ENCODE assay signal across 26 mouse cellular contexts in the genomic region with DNA sequence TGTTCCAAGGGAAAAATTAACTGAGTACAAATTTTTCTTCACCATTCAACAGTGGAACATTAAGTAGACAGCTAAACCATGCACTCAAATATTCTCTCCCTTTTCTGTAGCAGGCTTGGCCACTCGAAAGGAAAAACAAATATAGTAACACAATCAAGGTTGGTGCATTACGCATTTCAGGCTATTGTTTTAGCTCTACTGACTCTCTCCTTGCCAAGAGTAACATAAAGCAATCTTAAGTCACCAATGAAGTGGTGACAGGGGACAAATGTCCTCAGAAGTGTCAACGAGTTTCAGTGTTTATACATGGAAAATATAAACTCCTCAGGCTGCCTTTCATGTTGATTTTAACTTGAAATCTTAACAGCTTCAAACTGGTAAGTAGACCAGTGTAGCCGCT.
DNase-seq lines count a peak whose midpoint lies in the region; ATAC-seq lines count a peak whose summit lies in the region.
"Had no signal": no experiment of that assay in that cellular context is flagged by ENCODE, and none has a peak within 500 bp of the region (broad histone marks: within the 10 kb centered on the region; RNA-seq: fewer than 3 reads in every experiment).

No protein-coding gene starts in this region.

- H3K27ac ChIP-seq in heart, embryonic 11.5 days (ENCODE audit: low read depth, low read length): peak overlapping the region; percentile 4; the same call in 1 of the 2 replicates
- H3K27ac ChIP-seq in heart, embryonic 10.5 days: no peak overlapping the region
- H3K27ac ChIP-seq in lung, embryonic 15.5 days: peak overlapping the region; percentile 31; the same call in 1 of the 2 replicates
- H3K27ac ChIP-seq in heart, embryonic 15.5 days: peak overlapping the region; percentile 86
- H3K27ac ChIP-seq: embryonic facial prominence, embryonic 12.5 days; forebrain, embryonic 12.5 days; hindbrain, embryonic 15.5 days; limb, embryonic 15.5 days; liver, embryonic 15.5 days; macrophage; midbrain, embryonic 15.5 days; neural tube, embryonic 13.5 days had no signal

- H3K27me3 ChIP-seq in heart, embryonic 11.5 days (ENCODE audit: control insufficient read depth, insufficient read depth, low read length): no peaks in the 10 kb centered on the region
- no peaks in the 10 kb centered on the region for H3K27me3 ChIP-seq in heart, embryonic 10.5 days (ENCODE audit: insufficient read depth, poor library complexity, severe bottlenecking)
- H3K27me3 ChIP-seq in lung, embryonic 15.5 days: no peaks in the 10 kb centered on the region
- no peaks in the 10 kb centered on the region for H3K27me3 ChIP-seq in heart, embryonic 15.5 days
- H3K27me3 ChIP-seq: embryonic facial prominence, embryonic 12.5 days; forebrain, embryonic 12.5 days; hindbrain, embryonic 15.5 days; limb, embryonic 15.5 days; liver, embryonic 15.5 days; midbrain, embryonic 15.5 days; neural tube, embryonic 13.5 days had no signal

- no peaks in the 10 kb centered on the region for H3K9me3 ChIP-seq in heart, embryonic 11.5 days (replicated peaks; ENCODE audit: control insufficient read depth, low read length)
- no peaks in the 10 kb centered on the region for H3K9me3 ChIP-seq in heart, embryonic 10.5 days
- no peaks in the 10 kb centered on the region for H3K9me3 ChIP-seq in lung, embryonic 15.5 days
- H3K9me3 ChIP-seq in heart, embryonic 15.5 days (replicated peaks): no peaks in the 10 kb centered on the region
- H3K9me3 ChIP-seq: embryonic facial prominence, embryonic 12.5 days; forebrain, embryonic 12.5 days; hindbrain, embryonic 15.5 days; limb, embryonic 15.5 days; liver, embryonic 15.5 days; midbrain, embryonic 15.5 days; neural tube, embryonic 13.5 days had no signal

- WGBS in heart, embryonic 11.5 days (ENCODE audit: insufficient replicate concordance): 22% methylated on average over 4 of the region's 4 CpGs
- 28% methylated on average over 4 of the region's 4 CpGs for WGBS in heart, embryonic 10.5 days
- WGBS in lung, embryonic 15.5 days: 10% methylated on average over 4 of the region's 4 CpGs
- 8% methylated on average over 4 of the region's 4 CpGs for WGBS in heart, embryonic 15.5 days

- DNase-seq in heart, embryonic 10.5 days (ENCODE audit: low spot score): no peak
- DNase-seq in lung, postnatal 36 days: no peak
- no peak for DNase-seq in right cerebral cortex, postnatal 10 days (ENCODE audit: low spot score in 2 of 2)
- DNase-seq in urinary bladder, adult 2 months (ENCODE audit: low spot score): no peak
- DNase-seq: adrenal gland, adult 8-10 months; cerebellum, adult 11-12 months; cerebellum, postnatal 14 days; gastrocnemius, postnatal 25 days; kidney, adult 8-10 months; left cerebral cortex, postnatal 4 days; right cerebral cortex, postnatal 4 days; thymus, postnatal 14 days had no signal

- no peak overlapping the region for H3K9ac ChIP-seq in heart, embryonic 11.5 days (ENCODE audit: low read depth, low read length)
- H3K9ac ChIP-seq in lung, embryonic 15.5 days: no peak overlapping the region
- no peak overlapping the region for H3K9ac ChIP-seq in heart, embryonic 15.5 days
- H3K9ac ChIP-seq: embryonic facial prominence, embryonic 12.5 days; forebrain, embryonic 12.5 days; hindbrain, embryonic 15.5 days; limb, embryonic 15.5 days; liver, embryonic 15.5 days; midbrain, embryonic 15.5 days; neural tube, embryonic 13.5 days had no signal

- H3K36me3 ChIP-seq in heart, embryonic 11.5 days (ENCODE audit: control insufficient read depth, insufficient read depth, low read length): no peaks in the 10 kb centered on the region
- H3K36me3 ChIP-seq in heart, embryonic 10.5 days: no peaks in the 10 kb centered on the region
- no peaks in the 10 kb centered on the region for H3K36me3 ChIP-seq in lung, embryonic 15.5 days
- H3K36me3 ChIP-seq in heart, embryonic 15.5 days: no peaks in the 10 kb centered on the region
- H3K36me3 ChIP-seq: embryonic facial prominence, embryonic 12.5 days; forebrain, embryonic 12.5 days; hindbrain, embryonic 15.5 days; limb, embryonic 15.5 days; liver, embryonic 15.5 days; midbrain, embryonic 15.5 days; neural tube, embryonic 13.5 days had no signal

- peak; percentile 71; the same call in 1 of the 2 replicates for ATAC-seq in heart, embryonic 11.5 days (replicated peaks; ENCODE audit: insufficient number of reproducible peaks, low FRiP score, low TSS enrichment)
- peak; percentile 77; the same call in 1 of the 2 replicates for ATAC-seq in lung, embryonic 15.5 days (ENCODE audit: borderline replicate concordance, extremely low read depth, low FRiP score, low TSS enrichment)
- ATAC-seq in heart, embryonic 15.5 days (replicated peaks; ENCODE audit: insufficient number of reproducible peaks, insufficient read depth, low FRiP score, low read depth): peak; percentile 79
- ATAC-seq: activated CD4-positive, CD25-positive, alpha-beta regulatory T cell, adult 4 months; midbrain, embryonic 15.5 days had no signal

- H3K4me1 ChIP-seq in heart, embryonic 11.5 days (ENCODE audit: control insufficient read depth, insufficient read depth, low read length): no peaks in the 10 kb centered on the region; the same call in 1 of the 2 replicates
- H3K4me1 ChIP-seq in heart, embryonic 10.5 days: peaks cover 7% of the 10 kb centered on the region; the same call in 1 of the 2 replicates
- H3K4me1 ChIP-seq in lung, embryonic 15.5 days: peaks cover 6% of the 10 kb centered on the region
- H3K4me1 ChIP-seq in heart, embryonic 15.5 days (replicated peaks): peaks cover 21% of the 10 kb centered on the region
- H3K4me1 ChIP-seq: embryonic facial prominence, embryonic 12.5 days; forebrain, embryonic 12.5 days; hindbrain, embryonic 15.5 days; limb, embryonic 15.5 days; liver, embryonic 15.5 days; midbrain, embryonic 15.5 days; neural tube, embryonic 13.5 days had no signal

- H3K4me2 ChIP-seq in heart, embryonic 11.5 days: peak overlapping the region; percentile 25
- peak overlapping the region; percentile 15; the same call in 1 of the 2 replicates for H3K4me2 ChIP-seq in lung, embryonic 15.5 days
- H3K4me2 ChIP-seq in heart, embryonic 15.5 days: peak overlapping the region; percentile 52
- H3K4me2 ChIP-seq: embryonic facial prominence, embryonic 12.5 days; forebrain, embryonic 12.5 days; hindbrain, embryonic 15.5 days; limb, embryonic 15.5 days; liver, embryonic 15.5 days; midbrain, embryonic 15.5 days; neural tube, embryonic 13.5 days had no signal

- H3K4me3 ChIP-seq in heart, embryonic 11.5 days (ENCODE audit: low read depth, low read length): no peak overlapping the region
- no peak overlapping the region for H3K4me3 ChIP-seq in heart, embryonic 10.5 days
- no peak overlapping the region for H3K4me3 ChIP-seq in lung, embryonic 15.5 days
- peak overlapping the region; percentile 25 for H3K4me3 ChIP-seq in heart, embryonic 15.5 days
- H3K4me3 ChIP-seq: embryonic facial prominence, embryonic 12.5 days; erythroblast, embryonic 14.5 days; forebrain, embryonic 12.5 days; hindbrain, embryonic 15.5 days; limb, embryonic 15.5 days; liver, embryonic 15.5 days; midbrain, embryonic 15.5 days; myocyte; neural tube, embryonic 13.5 days had no signal
